Mouse (Mus musculus): ENCODE data around the gene Bcl2a1b. TPM values are rescaled to one million over a fixed set of nuclear protein-coding genes. Genes with fewer than 3 reads are reported as not detected.
"Not testable (repeated sequence)": the region's sequence is repeated elsewhere in the genome, so short reads cannot be mapped to it uniquely, and the experiment has no call there.

Gene Bcl2a1b
- polyA plus RNA-seq, 1 experiment from 2014 or later = 0.25 TPM

GRCm38 (mm10) chr9:89210353-89211064 is 11.5 kb downstream of the Bcl2a1b start, which contains the start of gene Mthfs:
Mthfs (plus strand) TSS chr9:89210676.
- not testable (repeated sequence) for H3K9me3 ChIP-seq (ENCODE audit: control insufficient read depth, low read length); H3K36me3 ChIP-seq (ENCODE audit: control insufficient read depth, insufficient read depth, low read length); H3K27ac ChIP-seq (ENCODE audit: low read depth, low read length); H3K27me3 ChIP-seq (ENCODE audit: control insufficient read depth, insufficient read depth, low read length); H3K9ac ChIP-seq (ENCODE audit: low read length); H3K4me1 ChIP-seq (ENCODE audit: control insufficient read depth, insufficient read depth, low read length)
- WGBS = 31% methylated on average over 9 of the region's 12 CpGs
- Histone ChIP-seq H3K4me3 (ENCODE audit: low read depth, low read length) (peak within 1 kb of the TSS; percentile 19; the same call in 1 of the 2 replicates), H3K4me2 (peak within 1 kb of the TSS; percentile 32)
- DNase-seq (ENCODE audit: low spot score, missing footprints) = peak; percentile 85
- peak; percentile 52 for ATAC-seq (ENCODE audit: low FRiP score)

- H3K27me3 ChIP-seq (ENCODE audit: control insufficient read depth, insufficient read depth, low read length); H3K4me1 ChIP-seq (ENCODE audit: control insufficient read depth, insufficient read depth, low read length); H3K36me3 ChIP-seq (ENCODE audit: control insufficient read depth, insufficient read depth, low read length); H3K9ac ChIP-seq (ENCODE audit: low read length); H3K27ac ChIP-seq (ENCODE audit: low read depth, low read length); H3K9me3 ChIP-seq (ENCODE audit: control insufficient read depth, low read length): not testable (repeated sequence)
- Histone ChIP-seq H3K4me3 (ENCODE audit: low read depth, low read length) (peak overlapping the region; percentile 19; the same call in 1 of the 2 replicates), H3K4me2 (peak overlapping the region; percentile 32)
- DNase-seq (ENCODE audit: low spot score, missing footprints) (peak; percentile 87), ATAC-seq (ENCODE audit: low FRiP score) (peak; percentile 96)
- 8% methylated on average over 11 of the region's 44 CpGs for WGBS
Observed at GRCm38 (mm10) chr9:89211065-89211858, 12.3 kb downstream of the Bcl2a1b start.

DNA sequence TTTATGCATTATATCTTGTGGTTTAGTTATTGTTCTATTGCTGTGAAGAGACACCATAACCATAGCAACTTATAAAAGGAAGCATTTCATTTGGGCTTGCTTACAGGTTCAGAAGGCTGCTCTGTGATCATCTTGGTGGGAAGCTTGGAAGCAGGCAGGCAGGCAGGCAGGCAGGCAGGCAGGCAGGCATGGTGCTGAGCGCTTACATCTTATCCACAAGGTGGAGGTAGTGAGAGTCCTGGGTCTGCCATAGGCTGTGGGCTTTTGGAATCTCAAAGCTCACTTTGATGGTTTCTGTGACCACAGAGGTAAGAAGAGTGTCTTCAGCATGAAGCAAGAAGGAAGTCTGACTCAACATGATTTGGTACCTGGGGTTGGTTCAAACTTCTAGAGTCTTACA is 13.4 kb downstream of the Bcl2a1b start:
- peak; percentile 28; the same call in 1 of the 2 replicates for ATAC-seq (ENCODE audit: low FRiP score)
- whole genome bisulfite sequencing = 29% methylated on average over 1 of the region's 1 CpGs
- not testable (repeated sequence) for H3K4me2 ChIP-seq; H3K27ac ChIP-seq (ENCODE audit: low read depth, low read length); H3K9ac ChIP-seq (ENCODE audit: low read length); H3K9me3 ChIP-seq (ENCODE audit: control insufficient read depth, low read length); H3K36me3 ChIP-seq (ENCODE audit: control insufficient read depth, insufficient read depth, low read length); H3K4me3 ChIP-seq (ENCODE audit: low read depth, low read length); H3K27me3 ChIP-seq (ENCODE audit: control insufficient read depth, insufficient read depth, low read length); H3K4me1 ChIP-seq (ENCODE audit: control insufficient read depth, insufficient read depth, low read length); DNase-seq (ENCODE audit: low spot score, missing footprints)

- H3K4me3 ChIP-seq (ENCODE audit: low read depth, low read length); H3K27ac ChIP-seq (ENCODE audit: low read depth, low read length); H3K9ac ChIP-seq (ENCODE audit: low read length); H3K4me1 ChIP-seq (ENCODE audit: control insufficient read depth, insufficient read depth, low read length); H3K36me3 ChIP-seq (ENCODE audit: control insufficient read depth, insufficient read depth, low read length); H3K27me3 ChIP-seq (ENCODE audit: control insufficient read depth, insufficient read depth, low read length); H3K4me2 ChIP-seq; DNase-seq (ENCODE audit: low spot score, missing footprints); H3K9me3 ChIP-seq (ENCODE audit: control insufficient read depth, low read length); ATAC-seq (ENCODE audit: low FRiP score): not testable (repeated sequence)
- WGBS = 87% methylated on average over 4 of the region's 4 CpGs
Observed at GRCm38 (mm10) chr9:89218174-89218573, 19.2 kb downstream of the Bcl2a1b start.

GRCm38 (mm10) chr9:89219668-89220067 is 20.7 kb downstream of the Bcl2a1b start:
- not testable (repeated sequence) for H3K27ac ChIP-seq (ENCODE audit: low read depth, low read length); H3K9me3 ChIP-seq (ENCODE audit: control insufficient read depth, low read length); ATAC-seq (ENCODE audit: low FRiP score); H3K36me3 ChIP-seq (ENCODE audit: control insufficient read depth, insufficient read depth, low read length); DNase-seq (ENCODE audit: low spot score, missing footprints); H3K4me3 ChIP-seq (ENCODE audit: low read depth, low read length); H3K4me1 ChIP-seq (ENCODE audit: control insufficient read depth, insufficient read depth, low read length); H3K27me3 ChIP-seq (ENCODE audit: control insufficient read depth, insufficient read depth, low read length); H3K4me2 ChIP-seq; H3K9ac ChIP-seq (ENCODE audit: low read length)
- 95% methylated on average over 3 of the region's 4 CpGs for WGBS

DNA sequence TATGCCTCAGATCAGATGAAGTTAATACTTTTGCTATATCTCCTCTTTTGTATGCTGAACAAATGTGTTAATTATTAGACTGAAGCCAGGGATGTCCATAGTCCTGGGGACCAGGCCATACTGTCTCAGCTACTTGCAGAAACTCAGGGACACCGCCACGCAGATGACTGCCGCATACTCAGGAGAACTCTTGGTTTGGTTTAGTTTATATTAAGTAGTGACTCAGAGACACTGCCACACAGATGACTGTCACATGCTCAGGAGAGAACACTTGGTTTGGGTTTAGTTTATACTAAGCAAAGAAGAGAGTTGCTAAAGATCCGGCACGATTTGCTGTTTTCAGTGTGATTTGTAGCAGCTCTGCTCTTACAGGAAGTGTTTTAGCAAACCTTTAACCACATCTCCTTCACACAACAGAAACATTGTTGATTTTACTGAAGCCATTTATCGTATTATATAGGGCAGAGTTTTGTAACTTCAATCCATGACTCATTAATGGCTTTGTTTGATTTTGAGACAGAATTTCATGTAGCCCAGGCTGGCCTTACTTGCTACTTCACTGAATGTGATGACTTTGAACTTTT is 21.8 kb downstream of the Bcl2a1b start:
- not testable (repeated sequence) for H3K9me3 ChIP-seq (ENCODE audit: control insufficient read depth, low read length); DNase-seq (ENCODE audit: low spot score, missing footprints); H3K27me3 ChIP-seq (ENCODE audit: control insufficient read depth, insufficient read depth, low read length); H3K4me1 ChIP-seq (ENCODE audit: control insufficient read depth, insufficient read depth, low read length); H3K27ac ChIP-seq (ENCODE audit: low read depth, low read length); H3K4me2 ChIP-seq; H3K36me3 ChIP-seq (ENCODE audit: control insufficient read depth, insufficient read depth, low read length); H3K4me3 ChIP-seq (ENCODE audit: low read depth, low read length); ATAC-seq (ENCODE audit: low FRiP score); H3K9ac ChIP-seq (ENCODE audit: low read length)
- WGBS = 91% methylated on average over 6 of the region's 6 CpGs

GRCm38 (mm10) chr9:89226071-89226470 is 27.1 kb downstream of the Bcl2a1b start:
- no peaks in the 10 kb centered on the region for H3K4me1 ChIP-seq (ENCODE audit: control insufficient read depth, insufficient read depth, low read length)
- DNase-seq (ENCODE audit: low spot score, missing footprints) (no peak), ATAC-seq (ENCODE audit: low FRiP score) (0 out of 2 replicates have a peak, but pooled peaks have one; percentile 38)
- no peak overlapping the region for H3K4me3 ChIP-seq (ENCODE audit: low read depth, low read length)
- no peaks in the 10 kb centered on the region for H3K36me3 ChIP-seq (ENCODE audit: control insufficient read depth, insufficient read depth, low read length)
- 69% methylated on average over 4 of the region's 4 CpGs for WGBS
- no peak overlapping the region for H3K9ac ChIP-seq (ENCODE audit: low read length)
- no peak overlapping the region for H3K4me2 ChIP-seq
- no peaks in the 10 kb centered on the region for H3K9me3 ChIP-seq (ENCODE audit: control insufficient read depth, low read length)
- no peaks in the 10 kb centered on the region for H3K27me3 ChIP-seq (ENCODE audit: control insufficient read depth, insufficient read depth, low read length)
- H3K27ac ChIP-seq (ENCODE audit: low read depth, low read length) = no peak overlapping the region

GRCm38 (mm10) chr9:89228122-89228521 is 29.1 kb downstream of the Bcl2a1b start:
- Histone ChIP-seq H3K9ac (ENCODE audit: low read length) (no peak overlapping the region), H3K27me3 (ENCODE audit: control insufficient read depth, insufficient read depth, low read length) (no peaks in the 10 kb centered on the region), H3K9me3 (ENCODE audit: control insufficient read depth, low read length) (no peaks in the 10 kb centered on the region), H3K27ac (ENCODE audit: low read depth, low read length) (no peak overlapping the region), H3K4me1 (ENCODE audit: control insufficient read depth, insufficient read depth, low read length) (no peaks in the 10 kb centered on the region), H3K36me3 (ENCODE audit: control insufficient read depth, insufficient read depth, low read length) (no peaks in the 10 kb centered on the region), H3K4me2 (no peak overlapping the region), H3K4me3 (ENCODE audit: low read depth, low read length) (no peak overlapping the region)
- ATAC-seq (ENCODE audit: low FRiP score) (no peak), DNase-seq (ENCODE audit: low spot score, missing footprints) (no peak)
- WGBS = 90% methylated on average over 7 of the region's 7 CpGs

Data from midbrain, embryonic 11.5 days (tissue).